Mouse (Mus musculus): ENCODE measurements around the gene Vmn1r129. TPM values are rescaled to one million over a fixed set of nuclear protein-coding genes. Genes with fewer than 3 reads are reported as not detected.
"Not testable (repeated sequence)": the region's sequence is repeated elsewhere in the genome, so short reads cannot be mapped to it uniquely, and the experiment has no call there.

Vmn1r129 gene
- polyA plus RNA-seq (2014; fragmentation: Nextera tagmentation; extraction: Ambion mirVana), result not detected in 2 replicates

GRCm38 (mm10) chr7:21361191-21361590 is at the start of gene Vmn1r129:
Gene Vmn1r129, minus strand, starts transcription at chr7:21361291.
- H3K4me1 ChIP-seq (ENCODE audit: control insufficient read depth, insufficient read depth, low read length); H3K4me2 ChIP-seq (ENCODE audit: low read length); H3K4me3 ChIP-seq (ENCODE audit: low read depth, low read length); H3K27me3 ChIP-seq (replicated peaks; ENCODE audit: control insufficient read depth, insufficient read depth, low read length); H3K9ac ChIP-seq (ENCODE audit: low read length); H3K9me3 ChIP-seq (replicated peaks; ENCODE audit: control insufficient read depth, low read length); ATAC-seq; DNase-seq (ENCODE audit: low spot score); H3K36me3 ChIP-seq (ENCODE audit: control insufficient read depth, insufficient read depth, low read length); H3K27ac ChIP-seq (ENCODE audit: low read depth, low read length): not testable (repeated sequence)
- no CpG with 5 or more reads among the region's 1 CpGs for WGBS

- not testable (repeated sequence) for H3K27ac ChIP-seq (ENCODE audit: low read depth, low read length); H3K27me3 ChIP-seq (replicated peaks; ENCODE audit: control insufficient read depth, insufficient read depth, low read length); H3K4me1 ChIP-seq (ENCODE audit: control insufficient read depth, insufficient read depth, low read length); H3K36me3 ChIP-seq (ENCODE audit: control insufficient read depth, insufficient read depth, low read length); ATAC-seq; H3K4me2 ChIP-seq (ENCODE audit: low read length); DNase-seq (ENCODE audit: low spot score); H3K9me3 ChIP-seq (replicated peaks; ENCODE audit: control insufficient read depth, low read length); H3K9ac ChIP-seq (ENCODE audit: low read length); H3K4me3 ChIP-seq (ENCODE audit: low read depth, low read length)
- 72% methylated on average over 1 of the region's 1 CpGs for WGBS
Measured at GRCm38 (mm10) chr7:21349073-21349472, 12.0 kb downstream of the Vmn1r129 start, which contains the start of gene Vmn1r128. Gene Vmn1r128, plus strand, starts transcription at chr7:21349373.

GRCm38 (mm10) chr7:21319761-21320160 is 41.3 kb downstream of the Vmn1r129 start, which contains the start of gene Vmn1r127:
Gene Vmn1r127, minus strand, starts transcription at chr7:21319861.
- H3K27ac ChIP-seq (ENCODE audit: low read depth, low read length); H3K4me3 ChIP-seq (ENCODE audit: low read depth, low read length); H3K27me3 ChIP-seq (replicated peaks; ENCODE audit: control insufficient read depth, insufficient read depth, low read length); DNase-seq (ENCODE audit: low spot score); ATAC-seq; H3K4me1 ChIP-seq (ENCODE audit: control insufficient read depth, insufficient read depth, low read length); H3K9me3 ChIP-seq (replicated peaks; ENCODE audit: control insufficient read depth, low read length); H3K9ac ChIP-seq (ENCODE audit: low read length); H3K4me2 ChIP-seq (ENCODE audit: low read length); H3K36me3 ChIP-seq (ENCODE audit: control insufficient read depth, insufficient read depth, low read length): not testable (repeated sequence)
- WGBS, result no CpG with 5 or more reads among the region's 3 CpGs

Other genes with a start within 250 kb of the Vmn1r129 start
- gene Vmn1r122, start 227.2 kb downstream of the Vmn1r129 start, polyA plus RNA-seq (2014; fragmentation: Nextera tagmentation; extraction: Ambion mirVana), result not detected in 2 replicates
- not detected in 2 replicates for gene Vmn1r123, start 199.1 kb downstream of the Vmn1r129 start, polyA plus RNA-seq (2014; fragmentation: Nextera tagmentation; extraction: Ambion mirVana)
- gene Gm5157, start 170.9 kb downstream of the Vmn1r129 start, polyA plus RNA-seq (2014; fragmentation: Nextera tagmentation; extraction: Ambion mirVana), result not detected in 2 replicates
- not detected in 2 replicates for gene Vmn1r124, start 100.7 kb downstream of the Vmn1r129 start, polyA plus RNA-seq (2014; fragmentation: Nextera tagmentation; extraction: Ambion mirVana)
- not detected in 2 replicates for gene Vmn1r125, start 89.1 kb downstream of the Vmn1r129 start, polyA plus RNA-seq (2014; fragmentation: Nextera tagmentation; extraction: Ambion mirVana)
- gene Vmn1r126, start 59.8 kb downstream of the Vmn1r129 start, polyA plus RNA-seq (2014; fragmentation: Nextera tagmentation; extraction: Ambion mirVana), result not detected in 2 replicates
- gene Vmn1r127, start 41.4 kb downstream of the Vmn1r129 start, polyA plus RNA-seq (2014; fragmentation: Nextera tagmentation; extraction: Ambion mirVana), result not detected in 2 replicates
- gene Vmn1r128, start 11.9 kb downstream of the Vmn1r129 start, polyA plus RNA-seq (2014; fragmentation: Nextera tagmentation; extraction: Ambion mirVana), result not detected in 2 replicates
- gene Gm6882, start 71.5 kb upstream of the Vmn1r129 start, polyA plus RNA-seq (2014; fragmentation: Nextera tagmentation; extraction: Ambion mirVana), result not detected in 2 replicates
- not detected in 2 replicates for gene Vmn1r130, start 150.5 kb upstream of the Vmn1r129 start, polyA plus RNA-seq (2014; fragmentation: Nextera tagmentation; extraction: Ambion mirVana)
- not detected in 2 replicates for gene Vmn1r131, start 184.8 kb upstream of the Vmn1r129 start, polyA plus RNA-seq (2014; fragmentation: Nextera tagmentation; extraction: Ambion mirVana)